Mouse (Mus musculus): ENCODE results near the gene Tmem245. TPM values are rescaled to one million over a fixed set of nuclear protein-coding genes. Genes with fewer than 3 reads are reported as not detected.

Gene Tmem245
- 4.8 and 6.0 TPM in 2 replicates for polyA plus RNA-seq (2014; fragmentation: Nextera tagmentation; extraction: Ambion mirVana)

GRCm38 (mm10) chr4:56946641-56947640 lies at the start of gene Tmem245:
Gene Tmem245, minus strand, starts transcription at chr4:56947437.
- peak; percentile 97 for DNase-seq (ENCODE audit: low spot score)
- ATAC-seq, result peak; percentile 98
- Histone ChIP-seq H3K9me3 (replicated peaks; ENCODE audit: control insufficient read depth, low read length) (no peaks in the 10 kb centered on the region), H3K36me3 (ENCODE audit: control insufficient read depth, insufficient read depth, low read length) (no peaks in the 10 kb centered on the region), H3K4me3 (ENCODE audit: low read depth, low read length) (peak within 1 kb of the TSS; percentile 88), H3K9ac (ENCODE audit: low read length) (peak within 1 kb of the TSS; percentile 86), H3K27ac (ENCODE audit: low read depth, low read length) (peak within 1 kb of the TSS; percentile 84), H3K27me3 (replicated peaks; ENCODE audit: control insufficient read depth, insufficient read depth, low read length) (no peaks in the 10 kb centered on the region), H3K4me1 (ENCODE audit: control insufficient read depth, insufficient read depth, low read length) (peaks cover 6% of the 10 kb centered on the region; the same call in 1 of the 2 replicates), H3K4me2 (ENCODE audit: low read length) (peak within 1 kb of the TSS; percentile 94)
- WGBS, result under 1% methylated on average over 102 of the region's 107 CpGs

- Histone ChIP-seq H3K27me3 (replicated peaks; ENCODE audit: control insufficient read depth, insufficient read depth, low read length) (0 out of 2 replicates have a peak, but pooled peaks cover 3% of the 10 kb centered on the region), H3K27ac (ENCODE audit: low read depth, low read length) (no peak overlapping the region), H3K4me1 (ENCODE audit: control insufficient read depth, insufficient read depth, low read length) (peaks cover 3% of the 10 kb centered on the region; the same call in 1 of the 2 replicates), H3K9me3 (replicated peaks; ENCODE audit: control insufficient read depth, low read length) (no peaks in the 10 kb centered on the region), H3K4me3 (ENCODE audit: low read depth, low read length) (no peak overlapping the region), H3K36me3 (ENCODE audit: control insufficient read depth, insufficient read depth, low read length) (no peaks in the 10 kb centered on the region), H3K9ac (ENCODE audit: low read length) (no peak overlapping the region), H3K4me2 (ENCODE audit: low read length) (no peak overlapping the region)
- no peak for DNase-seq (ENCODE audit: low spot score)
- ATAC-seq, result no peak
- WGBS, result 89% methylated on average over 7 of the region's 7 CpGs
Observed at GRCm38 (mm10) chr4:56993331-56993730, 46.1 kb upstream of the Tmem245 start.

- H3K27me3 ChIP-seq (replicated peaks; ENCODE audit: control insufficient read depth, insufficient read depth, low read length), result 0 out of 2 replicates have a peak, but pooled peaks cover 3% of the 10 kb centered on the region
- DNase-seq (ENCODE audit: low spot score) (no peak), ATAC-seq (no peak)
- no peaks in the 10 kb centered on the region for H3K36me3 ChIP-seq (ENCODE audit: control insufficient read depth, insufficient read depth, low read length)
- peaks cover 3% of the 10 kb centered on the region; the same call in 1 of the 2 replicates for H3K4me1 ChIP-seq (ENCODE audit: control insufficient read depth, insufficient read depth, low read length)
- no peak overlapping the region for H3K4me3 ChIP-seq (ENCODE audit: low read depth, low read length)
- no peak overlapping the region for H3K9ac ChIP-seq (ENCODE audit: low read length)
- no peak overlapping the region for H3K4me2 ChIP-seq (ENCODE audit: low read length)
- no peak overlapping the region for H3K27ac ChIP-seq (ENCODE audit: low read depth, low read length)
- WGBS, result 79% methylated on average over 2 of the region's 2 CpGs
- no peaks in the 10 kb centered on the region for H3K9me3 ChIP-seq (replicated peaks; ENCODE audit: control insufficient read depth, low read length)
Observed at GRCm38 (mm10) chr4:56991951-56992350, 44.7 kb upstream of the Tmem245 start.

GRCm38 (mm10) chr4:56990215-56990584 lies 43.0 kb upstream of the Tmem245 start, which contains the start of gene Frrs1l:
Gene Frrs1l, minus strand, starts transcription at chr4:56990391.
- Histone ChIP-seq H3K9ac (ENCODE audit: low read length) (peak within 1 kb of the TSS; percentile 84), H3K9me3 (replicated peaks; ENCODE audit: control insufficient read depth, low read length) (no peaks in the 10 kb centered on the region), H3K36me3 (ENCODE audit: control insufficient read depth, insufficient read depth, low read length) (no peaks in the 10 kb centered on the region), H3K4me3 (ENCODE audit: low read depth, low read length) (peak within 1 kb of the TSS; percentile 70), H3K4me2 (ENCODE audit: low read length) (peak within 1 kb of the TSS; percentile 87), H3K4me1 (ENCODE audit: control insufficient read depth, insufficient read depth, low read length) (peaks cover 3% of the 10 kb centered on the region; the same call in 1 of the 2 replicates), H3K27ac (ENCODE audit: low read depth, low read length) (peak within 1 kb of the TSS; percentile 83), H3K27me3 (replicated peaks; ENCODE audit: control insufficient read depth, insufficient read depth, low read length) (0 out of 2 replicates have a peak, but pooled peaks cover 3% of the 10 kb centered on the region)
- DNase-seq (ENCODE audit: low spot score) (peak; percentile 59), ATAC-seq (peak; percentile 92)
- WGBS, result 0% methylated on average over 43 of the region's 44 CpGs

GRCm38 (mm10) chr4:56989431-56990214 lies 42.4 kb upstream of the Tmem245 start:
- no peaks in the 10 kb centered on the region for H3K36me3 ChIP-seq (ENCODE audit: control insufficient read depth, insufficient read depth, low read length)
- peaks cover 3% of the 10 kb centered on the region; the same call in 1 of the 2 replicates for H3K4me1 ChIP-seq (ENCODE audit: control insufficient read depth, insufficient read depth, low read length)
- peak; percentile 81 for ATAC-seq
- no peaks in the 10 kb centered on the region for H3K9me3 ChIP-seq (replicated peaks; ENCODE audit: control insufficient read depth, low read length)
- H3K4me3 ChIP-seq (ENCODE audit: low read depth, low read length), result peak overlapping the region; percentile 70
- H3K4me2 ChIP-seq (ENCODE audit: low read length), result peak overlapping the region; percentile 87
- 0 out of 2 replicates have a peak, but pooled peaks cover 3% of the 10 kb centered on the region for H3K27me3 ChIP-seq (replicated peaks; ENCODE audit: control insufficient read depth, insufficient read depth, low read length)
- WGBS, result 1% methylated on average over 45 of the region's 45 CpGs
- H3K9ac ChIP-seq (ENCODE audit: low read length), result peak overlapping the region; percentile 84
- peak; percentile 76 for DNase-seq (ENCODE audit: low spot score)
- H3K27ac ChIP-seq (ENCODE audit: low read depth, low read length), result peak overlapping the region; percentile 83

- Histone ChIP-seq H3K27ac (ENCODE audit: low read depth, low read length) (no peak overlapping the region), H3K36me3 (ENCODE audit: control insufficient read depth, insufficient read depth, low read length) (peaks cover 14% of the 10 kb centered on the region), H3K27me3 (replicated peaks; ENCODE audit: control insufficient read depth, insufficient read depth, low read length) (no peaks in the 10 kb centered on the region), H3K4me2 (ENCODE audit: low read length) (no peak overlapping the region), H3K4me3 (ENCODE audit: low read depth, low read length) (no peak overlapping the region), H3K9ac (ENCODE audit: low read length) (no peak overlapping the region), H3K9me3 (replicated peaks; ENCODE audit: control insufficient read depth, low read length) (no peaks in the 10 kb centered on the region), H3K4me1 (ENCODE audit: control insufficient read depth, insufficient read depth, low read length) (no peaks in the 10 kb centered on the region)
- ATAC-seq (no peak), DNase-seq (ENCODE audit: low spot score) (no peak)
- WGBS, result 84% methylated on average over 7 of the region's 7 CpGs
Observed at GRCm38 (mm10) chr4:56965586-56966179, 18.4 kb upstream of the Tmem245 start.

- no peak for ATAC-seq
Observed at GRCm38 (mm10) chr4:56963687-56964086, 16.4 kb upstream of the Tmem245 start.

GRCm38 (mm10) chr4:56961320-56961925 lies 14.2 kb upstream of the Tmem245 start:
- H3K4me3 ChIP-seq (ENCODE audit: low read depth, low read length), result no peak overlapping the region
- no peaks in the 10 kb centered on the region for H3K27me3 ChIP-seq (replicated peaks; ENCODE audit: control insufficient read depth, insufficient read depth, low read length)
- H3K4me1 ChIP-seq (ENCODE audit: control insufficient read depth, insufficient read depth, low read length), result no peaks in the 10 kb centered on the region
- no peak overlapping the region for H3K9ac ChIP-seq (ENCODE audit: low read length)
- H3K4me2 ChIP-seq (ENCODE audit: low read length), result no peak overlapping the region
- H3K9me3 ChIP-seq (replicated peaks; ENCODE audit: control insufficient read depth, low read length), result no peaks in the 10 kb centered on the region
- no peak overlapping the region for H3K27ac ChIP-seq (ENCODE audit: low read depth, low read length)
- DNase-seq (ENCODE audit: low spot score), result no peak
- WGBS, result 84% methylated on average over 12 of the region's 12 CpGs
- H3K36me3 ChIP-seq (ENCODE audit: control insufficient read depth, insufficient read depth, low read length), result peaks cover 13% of the 10 kb centered on the region
- ATAC-seq, result no peak

More at GRCm38 (mm10) chr4:56963687-56964086, 16.4 kb upstream of the Tmem245 start:
- 93% methylated on average over 6 of the region's 6 CpGs for WGBS
- Histone ChIP-seq H3K9ac (ENCODE audit: low read length) (no peak overlapping the region), H3K4me2 (ENCODE audit: low read length) (no peak overlapping the region), H3K27me3 (replicated peaks; ENCODE audit: control insufficient read depth, insufficient read depth, low read length) (no peaks in the 10 kb centered on the region), H3K9me3 (replicated peaks; ENCODE audit: control insufficient read depth, low read length) (no peaks in the 10 kb centered on the region), H3K4me1 (ENCODE audit: control insufficient read depth, insufficient read depth, low read length) (no peaks in the 10 kb centered on the region), H3K36me3 (ENCODE audit: control insufficient read depth, insufficient read depth, low read length) (peaks cover 13% of the 10 kb centered on the region), H3K4me3 (ENCODE audit: low read depth, low read length) (no peak overlapping the region), H3K27ac (ENCODE audit: low read depth, low read length) (no peak overlapping the region)
- DNase-seq (ENCODE audit: low spot score), result no peak

Data from forebrain, embryonic 14.5 days (tissue).